Mouse (Mus musculus): ENCODE measurements at regions not wholly inside any gene's neighbourhood (a gene's known extent, or its start where the extent isn't known, plus 50 kb on each side); places are given as distances from the start of the nearest gene placed in this dataset.

DNA sequence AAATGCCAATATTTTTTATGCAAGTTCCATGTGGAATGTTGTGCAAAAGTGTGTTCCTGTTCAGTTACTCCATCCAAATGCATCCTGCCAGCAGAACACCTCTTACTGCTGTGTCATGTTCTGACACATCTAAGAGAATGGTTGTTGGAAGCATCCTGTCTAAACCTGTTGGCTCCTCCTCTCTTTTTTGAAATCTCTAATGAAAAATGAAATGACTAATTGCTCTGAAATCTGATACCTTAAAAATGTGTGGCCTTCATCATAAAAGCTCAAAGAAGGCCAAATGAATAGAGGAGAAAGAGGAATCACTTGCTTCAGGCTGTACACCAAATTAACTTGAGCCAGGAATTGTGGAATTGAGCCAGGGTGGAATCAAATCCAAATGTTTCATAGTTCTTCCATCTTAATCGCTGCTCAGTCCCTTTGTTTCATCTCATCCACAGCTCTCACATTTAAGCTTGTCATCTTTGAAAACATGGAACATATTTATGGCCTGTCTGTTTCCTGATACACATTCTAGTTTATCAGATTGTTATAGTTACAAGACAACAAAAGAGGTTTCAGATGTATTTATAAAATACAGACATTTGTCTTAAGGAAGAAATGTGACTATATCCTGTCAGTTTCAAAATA, 555.0 kb upstream of the Gm9747 start:
- Histone ChIP-seq H3K4me1 (ENCODE audit: control insufficient read depth, insufficient read depth, low read length) (no peaks in the 10 kb centered on the region; the same call in 1 of the 2 replicates), H3K4me3 (replicated peaks; ENCODE audit: extremely low read depth, low read depth, low read length) (no peak overlapping the region)
- no peak for DNase-seq
- 40% methylated on average over 1 of the region's 1 CpGs for WGBS
- TF ChIP-seq POLR2A (IDR thresholded peaks at IDR 0.05; ENCODE audit: borderline replicate concordance, extremely low read depth, low read depth, low read length) (no peak), CTCF (IDR thresholded peaks at IDR 0.05; ENCODE audit: insufficient read depth, low read length) (no peak)

DNA sequence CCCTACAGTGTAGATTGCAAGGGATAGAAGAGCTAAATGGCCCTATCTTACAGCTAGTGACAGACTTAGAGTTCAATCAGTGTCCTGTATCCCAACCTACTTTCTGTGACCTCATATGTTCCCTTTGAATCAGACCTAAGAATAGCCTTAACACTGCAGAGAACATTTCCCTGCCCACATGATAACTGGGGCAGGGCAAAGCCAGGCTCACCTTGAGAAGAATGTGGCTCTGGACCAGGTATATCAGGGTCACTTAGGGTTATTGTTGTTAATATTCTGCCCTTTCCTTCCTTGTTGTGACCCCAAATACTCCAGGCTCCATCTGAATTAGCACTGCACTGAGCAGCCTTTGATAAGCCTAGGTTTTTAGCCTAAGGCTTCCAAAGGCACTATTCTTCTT, 536.8 kb upstream of the Gm9747 start:
- TF ChIP-seq CTCF (IDR thresholded peaks at IDR 0.05; ENCODE audit: insufficient read depth, low read length), result no peak
- TF ChIP-seq POLR2A (IDR thresholded peaks at IDR 0.05; ENCODE audit: borderline replicate concordance, extremely low read depth, low read depth, low read length), result no peak
- Histone ChIP-seq H3K4me3 (replicated peaks; ENCODE audit: extremely low read depth, low read depth, low read length) (no peak overlapping the region), H3K4me1 (ENCODE audit: control insufficient read depth, insufficient read depth, low read length) (no peaks in the 10 kb centered on the region)
- no peak for DNase-seq

GRCm38 (mm10) chr1:81709169-81709568, 523.7 kb upstream of the Gm9747 start:
- Histone ChIP-seq H3K4me3 (replicated peaks; ENCODE audit: extremely low read depth, low read depth, low read length) (no peak overlapping the region), H3K4me1 (ENCODE audit: control insufficient read depth, insufficient read depth, low read length) (no peaks in the 10 kb centered on the region)
- 73% methylated on average over 4 of the region's 4 CpGs for WGBS
- no peak for DNase-seq
- TF ChIP-seq POLR2A (IDR thresholded peaks at IDR 0.05; ENCODE audit: borderline replicate concordance, extremely low read depth, low read depth, low read length) (no peak), CTCF (IDR thresholded peaks at IDR 0.05; ENCODE audit: insufficient read depth, low read length) (no peak)

DNA sequence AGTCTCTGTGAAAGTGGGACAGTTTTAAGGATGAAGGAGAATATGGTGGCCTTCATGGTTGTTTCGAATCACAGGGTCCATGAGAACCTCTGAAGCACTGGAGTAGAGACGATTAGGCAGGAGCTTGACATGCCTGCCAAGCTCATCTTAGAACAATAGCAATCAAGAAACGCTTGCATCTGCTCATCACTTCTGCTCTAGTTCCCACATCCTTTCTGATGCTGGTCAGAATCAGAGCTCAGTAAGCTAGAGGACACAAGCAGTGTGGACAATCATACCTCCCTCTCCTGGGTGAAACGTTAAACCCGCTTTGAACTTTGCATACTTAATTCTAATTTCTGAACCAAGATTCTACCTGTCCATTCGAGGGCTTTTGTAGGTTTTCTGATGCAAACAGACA, 515.8 kb upstream of the Gm9747 start:
- 84% methylated on average over 6 of the region's 6 CpGs for WGBS
- TF ChIP-seq CTCF (IDR thresholded peaks at IDR 0.05; ENCODE audit: insufficient read depth, low read length) (no peak), POLR2A (IDR thresholded peaks at IDR 0.05; ENCODE audit: borderline replicate concordance, extremely low read depth, low read depth, low read length) (no peak)
- no peaks in the 10 kb centered on the region for H3K4me1 ChIP-seq (ENCODE audit: control insufficient read depth, insufficient read depth, low read length)
- H3K4me3 ChIP-seq (replicated peaks; ENCODE audit: extremely low read depth, low read depth, low read length), result no peak overlapping the region
- no peak for DNase-seq

DNA sequence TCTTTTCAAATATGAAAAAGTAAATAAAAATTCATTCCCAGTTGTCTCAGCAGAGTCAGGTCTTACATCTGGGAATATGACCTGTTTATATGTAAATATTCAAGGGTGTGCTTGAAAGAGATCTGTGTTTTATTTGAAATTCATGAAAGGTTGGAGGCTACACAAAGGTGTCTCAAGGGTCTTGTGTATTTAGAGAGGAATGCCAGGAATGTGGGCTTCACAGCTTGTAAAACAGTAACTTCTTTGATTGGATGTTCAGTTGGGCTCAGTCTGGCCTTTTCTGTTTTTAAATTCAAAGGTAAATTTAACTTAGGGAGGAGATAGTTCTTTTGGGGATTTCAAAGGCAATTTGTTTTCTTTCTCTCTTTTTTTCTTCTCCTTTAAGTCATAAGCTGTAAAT, 514.7 kb upstream of the Gm9747 start:
- no peak for DNase-seq
- TF ChIP-seq POLR2A (IDR thresholded peaks at IDR 0.05; ENCODE audit: borderline replicate concordance, extremely low read depth, low read depth, low read length), result no peak
- no peak for TF ChIP-seq CTCF (IDR thresholded peaks at IDR 0.05; ENCODE audit: insufficient read depth, low read length)
- H3K4me1 ChIP-seq (ENCODE audit: control insufficient read depth, insufficient read depth, low read length), result no peaks in the 10 kb centered on the region
- H3K4me3 ChIP-seq (replicated peaks; ENCODE audit: extremely low read depth, low read depth, low read length), result no peak overlapping the region

DNA sequence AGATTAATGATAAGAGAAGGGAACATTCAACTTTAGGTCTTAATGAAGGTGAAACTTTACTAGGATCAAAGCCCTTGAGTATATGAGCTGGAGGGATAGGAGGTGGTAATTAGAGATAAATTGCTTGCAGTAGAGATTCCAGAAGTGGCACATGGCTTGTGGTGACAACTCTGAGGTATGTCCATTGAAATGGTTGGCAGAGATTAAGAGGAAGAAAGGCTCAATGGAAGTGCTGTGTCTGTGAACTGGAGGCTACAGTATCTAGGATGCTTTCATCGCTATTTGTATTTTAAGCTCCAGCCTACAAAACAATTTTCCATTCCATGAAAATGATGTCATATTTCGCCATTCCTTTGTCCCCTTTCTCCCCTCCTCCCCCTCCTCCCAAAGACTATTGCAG, 508.1 kb upstream of the Gm9747 start:
- no peaks in the 10 kb centered on the region for H3K4me1 ChIP-seq (ENCODE audit: control insufficient read depth, insufficient read depth, low read length)
- no peak for DNase-seq
- TF ChIP-seq CTCF (IDR thresholded peaks at IDR 0.05; ENCODE audit: insufficient read depth, low read length) (no peak), POLR2A (IDR thresholded peaks at IDR 0.05; ENCODE audit: borderline replicate concordance, extremely low read depth, low read depth, low read length) (no peak)
- WGBS, result 67% methylated on average over 2 of the region's 2 CpGs
- no peak overlapping the region for H3K4me3 ChIP-seq (replicated peaks; ENCODE audit: extremely low read depth, low read depth, low read length)

- WGBS, result 92% methylated on average over 2 of the region's 2 CpGs
- TF ChIP-seq POLR2A (IDR thresholded peaks at IDR 0.05; ENCODE audit: borderline replicate concordance, extremely low read depth, low read depth, low read length) (no peak), CTCF (IDR thresholded peaks at IDR 0.05; ENCODE audit: insufficient read depth, low read length) (no peak)
- H3K4me1 ChIP-seq (ENCODE audit: control insufficient read depth, insufficient read depth, low read length), result no peaks in the 10 kb centered on the region
- no peak overlapping the region for H3K4me3 ChIP-seq (replicated peaks; ENCODE audit: extremely low read depth, low read depth, low read length)
- DNase-seq, result no peak
These were observed 506.4 kb upstream of the Gm9747 start for GRCm38 (mm10) chr1:81726268-81727132.

DNA sequence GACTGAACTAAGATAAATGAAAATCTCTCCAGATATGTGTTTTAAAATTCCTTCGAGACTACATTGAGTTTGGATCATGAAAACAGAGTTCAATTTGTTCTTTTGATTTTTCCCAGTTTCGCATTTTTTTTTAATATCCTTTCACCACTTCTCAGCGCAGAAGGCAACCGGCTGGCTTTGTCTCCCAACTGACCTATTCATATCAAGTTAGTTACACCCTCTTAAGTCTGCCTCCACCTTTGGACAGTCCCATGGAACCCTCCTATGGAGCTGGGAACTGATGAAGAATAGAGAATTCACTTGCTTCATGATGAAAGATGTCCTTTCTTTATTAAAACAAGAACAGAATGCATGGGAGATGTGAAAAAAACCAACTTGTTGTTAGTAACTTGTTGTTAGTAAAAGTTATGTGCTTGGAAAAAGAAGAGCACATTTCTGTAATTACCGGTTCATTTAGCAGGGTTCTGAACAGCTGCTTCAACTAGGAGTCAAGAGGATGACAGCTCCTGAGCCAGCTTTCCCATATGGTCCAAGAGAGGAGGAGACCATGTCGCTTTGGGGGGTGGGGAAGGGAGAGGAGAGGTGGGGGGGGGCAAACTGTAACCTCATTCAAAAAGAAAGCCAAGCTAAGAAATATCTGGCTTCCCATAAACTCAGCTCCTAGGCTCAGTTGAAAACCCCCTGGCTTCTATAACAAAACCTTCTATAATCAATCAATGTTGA, 495.6 kb upstream of the Gm9747 start:
- WGBS, result 71% methylated on average over 6 of the region's 6 CpGs
- no peak for DNase-seq
- no peak for TF ChIP-seq POLR2A (IDR thresholded peaks at IDR 0.05; ENCODE audit: borderline replicate concordance, extremely low read depth, low read depth, low read length)
- no peak for TF ChIP-seq CTCF (IDR thresholded peaks at IDR 0.05; ENCODE audit: insufficient read depth, low read length)
- H3K4me3 ChIP-seq (replicated peaks; ENCODE audit: extremely low read depth, low read depth, low read length), result no peak overlapping the region
- H3K4me1 ChIP-seq (ENCODE audit: control insufficient read depth, insufficient read depth, low read length), result no peaks in the 10 kb centered on the region

GRCm38 (mm10) chr1:81738384-81738783, 494.5 kb upstream of the Gm9747 start:
- 34% methylated on average over 2 of the region's 2 CpGs for WGBS
- TF ChIP-seq CTCF (IDR thresholded peaks at IDR 0.05; ENCODE audit: insufficient read depth, low read length) (no peak), POLR2A (IDR thresholded peaks at IDR 0.05; ENCODE audit: borderline replicate concordance, extremely low read depth, low read depth, low read length) (no peak)
- Histone ChIP-seq H3K4me3 (replicated peaks; ENCODE audit: extremely low read depth, low read depth, low read length) (no peak overlapping the region), H3K4me1 (ENCODE audit: control insufficient read depth, insufficient read depth, low read length) (no peaks in the 10 kb centered on the region)
- no peak for DNase-seq
